Mouse (Mus musculus): ENCODE measurements around the gene Nr1h4. TPM values are rescaled to one million over a fixed set of nuclear protein-coding genes. Genes with fewer than 3 reads are reported as not detected.
A peak's percentile ranks its signal among the peaks of the same experiment; 100 is the strongest.

Nr1h4 gene
- total RNA-seq, 2 experiments from 2014 or later = not detected

DNA sequence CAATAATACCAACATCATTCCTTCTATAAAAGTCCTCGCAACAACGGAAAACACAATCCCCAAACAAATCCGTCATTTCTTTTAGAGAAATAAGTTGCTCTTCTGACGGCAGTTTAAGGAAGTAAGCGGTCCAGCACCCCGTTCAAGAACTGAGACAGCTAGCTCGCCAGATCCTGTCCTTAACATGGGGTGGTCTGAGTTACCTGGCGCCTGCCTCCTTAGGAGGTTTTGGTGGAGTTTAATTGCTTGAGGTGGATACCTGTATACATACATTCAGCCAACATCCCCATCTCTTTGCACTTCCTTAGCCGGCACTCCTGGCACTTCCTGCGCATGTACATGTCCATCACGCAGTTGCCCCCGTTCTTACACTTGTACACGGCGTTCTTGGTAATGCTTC lies 50.3 kb downstream of the Nr1h4 start:
- intact Hi-C loops (cut with DNase I) = no loop called here
- DNase-seq = no peak

- intact Hi-C loops (cut with DNase I) = no loop called here
- no peak for DNase-seq
These were observed 51.2 kb downstream of the Nr1h4 start for GRCm38 (mm10) chr10:89482142-89482681.

GRCm38 (mm10) chr10:89481638-89482037 lies 51.7 kb downstream of the Nr1h4 start:
- no peak for DNase-seq

DNA sequence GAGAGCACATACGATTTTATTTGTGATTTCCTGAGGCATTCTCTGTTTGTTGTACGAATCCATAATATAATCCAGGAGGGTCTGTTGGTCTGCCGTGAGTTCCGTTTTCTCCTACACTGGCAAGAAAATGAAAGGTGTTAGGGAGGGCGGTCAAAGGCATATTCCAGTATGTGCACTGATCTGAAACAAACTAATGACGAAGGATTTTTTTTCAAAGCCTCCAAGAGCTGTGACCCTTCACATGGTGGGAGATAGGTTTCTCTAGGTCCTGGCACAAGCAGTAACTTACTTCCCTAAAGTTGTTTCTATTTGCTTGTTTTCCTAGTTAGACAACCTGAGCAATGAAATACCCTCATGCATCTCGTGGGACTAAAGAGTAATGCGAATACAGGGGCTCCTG lies 54.6 kb downstream of the Nr1h4 start:
- no peak for DNase-seq
- intact Hi-C loops (cut with DNase I) = no loop called here

More at GRCm38 (mm10) chr10:89481638-89482037, 51.7 kb downstream of the Nr1h4 start:
- intact Hi-C loops (cut with DNase I) = no loop called here

DNA sequence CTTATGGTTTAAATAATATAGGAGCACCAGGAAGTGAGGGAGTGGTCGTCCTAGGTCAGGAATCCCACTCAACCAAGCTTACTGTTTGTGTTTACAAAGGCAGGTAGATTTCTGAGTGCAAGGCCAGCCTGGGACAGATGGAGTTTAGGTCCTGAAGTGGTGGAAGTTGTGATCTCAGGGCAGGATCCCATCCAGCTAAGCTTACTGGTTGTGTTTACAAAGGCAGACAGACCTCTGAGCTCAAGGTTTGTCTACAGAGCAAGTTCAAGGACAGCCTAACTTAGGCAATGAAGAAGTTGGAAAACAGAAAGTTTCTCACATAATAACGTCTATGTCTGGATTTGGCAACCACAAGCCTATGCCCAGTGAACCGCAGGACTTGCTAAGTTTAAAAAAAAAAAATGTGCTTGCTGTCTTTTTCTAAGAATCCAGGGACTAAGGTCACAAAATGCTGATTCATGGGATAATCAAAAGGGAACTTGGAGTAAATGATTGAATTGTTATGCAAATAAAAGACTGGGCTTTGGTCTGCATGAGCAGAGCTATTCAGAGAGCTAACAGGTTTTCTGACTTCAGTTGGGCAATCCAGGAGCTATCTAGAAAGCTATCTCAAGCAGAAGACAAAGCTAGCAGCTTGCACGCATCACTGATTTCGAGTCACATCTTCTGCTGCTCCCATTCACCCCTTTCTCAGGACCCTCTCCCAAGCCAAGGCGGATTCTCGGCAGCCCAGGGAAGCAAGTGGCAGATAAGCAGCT lies 62.6 kb downstream of the Nr1h4 start:
- DNase-seq = no peak
- intact Hi-C loops (cut with DNase I) = no loop called here

GRCm38 (mm10) chr10:89464760-89465405 lies 68.5 kb downstream of the Nr1h4 start:
- DNase-seq = no peak
- intact Hi-C loops (cut with DNase I) = loop anchor here (5.0 kb wide), 1 partner anchor 167 kb away; no protein-coding TSS in a partner anchor

GRCm38 (mm10) chr10:89462890-89463289 lies 70.5 kb downstream of the Nr1h4 start:
- no peak for DNase-seq
- intact Hi-C loops (cut with DNase I) = loop anchor here (5.0 kb wide), 1 partner anchor 169 kb away; no protein-coding TSS in a partner anchor

- peak in 1 of 2 experiments; percentile 52 for DNase-seq
- intact Hi-C loops (cut with DNase I) = loop anchor here (5.0 kb wide), 1 partner anchor 170 kb away; no protein-coding TSS in a partner anchor
These were observed 71.4 kb downstream of the Nr1h4 start for GRCm38 (mm10) chr10:89461856-89462507.

GRCm38 (mm10) chr10:89460972-89461371 lies 72.4 kb downstream of the Nr1h4 start:
- no peak for DNase-seq
- intact Hi-C loops (cut with DNase I) = loop anchor here (5.0 kb wide), 1 partner anchor 171 kb away; no protein-coding TSS in a partner anchor

DNA sequence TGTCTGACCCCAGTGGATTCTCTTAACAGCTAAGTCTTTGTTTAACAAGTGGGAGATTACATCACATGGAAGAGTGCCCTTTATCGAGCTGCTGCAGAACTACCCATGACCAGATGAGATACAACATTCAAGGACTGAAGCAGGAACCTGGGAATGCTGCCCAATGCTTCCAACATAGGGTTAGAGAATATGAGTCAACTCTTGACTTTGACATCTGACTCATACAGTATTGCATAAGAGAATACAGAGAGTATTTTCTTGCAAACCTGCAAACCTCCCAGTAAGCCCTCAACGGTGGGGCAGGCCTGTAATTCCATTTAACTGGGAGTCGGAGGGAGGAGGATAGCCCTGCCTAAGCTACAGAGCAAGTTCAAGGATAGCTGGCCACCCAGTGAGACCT lies 74.6 kb downstream of the Nr1h4 start:
- DNase-seq = no peak
- intact Hi-C loops (cut with DNase I) = no loop called here

DNA sequence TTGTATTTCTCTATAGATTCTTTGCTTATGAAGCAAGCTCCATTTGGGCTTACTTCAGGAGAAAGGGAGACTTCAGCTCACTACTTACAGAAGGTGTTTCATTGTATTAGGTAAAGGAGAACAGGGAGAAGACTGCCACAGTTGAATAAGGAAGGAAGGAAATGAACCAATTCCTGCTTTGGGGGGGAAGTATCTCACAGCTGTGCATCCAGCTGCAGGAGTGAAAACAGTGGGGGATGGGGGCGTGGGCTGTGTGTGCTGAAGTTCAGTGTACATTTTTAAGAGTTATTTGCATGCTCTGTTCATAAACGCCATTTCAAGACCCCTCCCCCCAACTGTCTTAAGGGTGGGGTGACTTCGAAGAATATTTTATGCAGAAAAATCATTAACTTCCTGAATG lies 79.6 kb downstream of the Nr1h4 start:
- no peak for DNase-seq
- intact Hi-C loops (cut with DNase I) = no loop called here

- no peak for DNase-seq
- intact Hi-C loops (cut with DNase I) = no loop called here
These were observed 80.2 kb downstream of the Nr1h4 start for GRCm38 (mm10) chr10:89453068-89453641.

GRCm38 (mm10) chr10:89450411-89450810 lies 83.0 kb downstream of the Nr1h4 start:
- DNase-seq = no peak
- intact Hi-C loops (cut with DNase I) = no loop called here

GRCm38 (mm10) chr10:89444381-89444780 lies 89.0 kb downstream of the Nr1h4 start:
- no peak for DNase-seq
- intact Hi-C loops (cut with DNase I) = no loop called here

- intact Hi-C loops (cut with DNase I) = no loop called here
- peak; percentile 73 to 74 for DNase-seq
These were observed 89.7 kb downstream of the Nr1h4 start, which contains the start of gene Gas2l3 for GRCm38 (mm10) chr10:89443623-89444151. Gas2l3 (minus strand) TSS chr10:89443967.

- no peak for DNase-seq
- intact Hi-C loops (cut with DNase I) = no loop called here
These were observed 90.2 kb downstream of the Nr1h4 start for GRCm38 (mm10) chr10:89443115-89443622.

- DNase-seq = no peak
- intact Hi-C loops (cut with DNase I) = no loop called here
These were observed 90.7 kb downstream of the Nr1h4 start for GRCm38 (mm10) chr10:89442640-89443039.

DNA sequence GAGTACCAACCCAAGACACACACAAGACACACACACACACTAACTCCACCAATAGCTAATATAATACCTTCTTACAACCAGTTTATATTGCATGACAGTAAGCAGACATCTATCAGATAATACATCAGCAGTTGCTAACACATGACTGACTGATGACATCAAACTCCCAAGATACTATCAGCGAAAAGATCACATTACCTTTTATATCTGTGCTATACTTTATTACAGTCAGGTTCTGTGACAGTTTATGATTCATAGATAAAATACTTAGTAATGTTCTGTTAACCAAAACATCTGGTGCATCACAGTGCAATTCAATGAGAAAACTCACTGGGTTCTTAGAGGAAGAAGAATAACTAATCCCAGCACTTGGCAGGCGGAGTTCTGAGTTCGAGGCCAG lies 91.4 kb downstream of the Nr1h4 start:
- no peak for DNase-seq
- intact Hi-C loops (cut with DNase I) = no loop called here

DNA sequence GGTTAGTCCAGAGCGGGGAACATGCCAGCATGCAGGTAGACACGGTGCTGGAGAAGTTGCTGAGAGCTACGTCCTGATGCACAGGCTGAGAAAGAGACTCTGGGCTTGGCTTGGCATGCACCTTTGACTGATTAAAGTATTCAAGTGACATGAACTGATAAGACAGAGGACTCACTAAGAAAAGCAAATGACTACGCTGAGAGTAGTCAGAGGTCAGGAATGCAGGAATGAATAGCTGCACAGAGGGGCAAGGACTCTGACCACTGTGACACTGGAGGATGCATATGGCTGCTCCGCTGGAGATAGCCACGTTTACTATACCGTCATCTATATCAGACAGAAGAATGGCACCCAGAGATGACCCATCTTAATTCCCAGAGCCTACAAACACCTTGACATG lies 94.0 kb downstream of the Nr1h4 start:
- no peak for DNase-seq
- intact Hi-C loops (cut with DNase I) = no loop called here

DNA sequence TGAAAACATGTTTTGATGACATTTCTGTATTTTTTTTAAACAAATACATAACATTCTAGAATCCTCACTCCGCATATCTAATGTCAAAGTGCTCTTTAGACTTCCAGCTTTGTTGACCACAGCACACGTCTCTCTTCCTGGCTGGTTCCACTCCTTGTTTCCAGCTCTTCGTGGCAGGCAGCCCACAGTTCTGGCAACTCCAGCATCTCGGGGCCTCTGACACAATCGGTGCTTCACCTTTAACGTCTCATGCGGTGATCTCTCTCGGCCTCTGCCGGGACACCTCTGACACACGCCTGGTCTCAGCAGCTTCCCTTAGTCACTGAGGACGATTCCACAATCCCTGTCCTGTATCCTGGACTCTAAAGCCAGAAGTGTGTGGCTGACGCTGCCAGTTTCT lies 95.4 kb downstream of the Nr1h4 start:
- DNase-seq = no peak
- intact Hi-C loops (cut with DNase I) = no loop called here
